Mouse (Mus musculus) embryo, embryonic 10.5 days (tissue): ENCODE data around the gene Fam120b.

Source experiments
- DNase-seq: peaks from one replicate; pipeline ENCODE4 v3.0.0-alpha.2; 2015; ENCODE audit warnings: low spot score

Gene Fam120b

GRCm38 (mm10) chr17:15379741-15380526 lies 16.1 kb upstream of the Fam120b start:
- peak; percentile 36 for DNase-seq

- peak; percentile 78 for DNase-seq
Observed at GRCm38 (mm10) chr17:15380641-15381051, 15.4 kb upstream of the Fam120b start.

DNA sequence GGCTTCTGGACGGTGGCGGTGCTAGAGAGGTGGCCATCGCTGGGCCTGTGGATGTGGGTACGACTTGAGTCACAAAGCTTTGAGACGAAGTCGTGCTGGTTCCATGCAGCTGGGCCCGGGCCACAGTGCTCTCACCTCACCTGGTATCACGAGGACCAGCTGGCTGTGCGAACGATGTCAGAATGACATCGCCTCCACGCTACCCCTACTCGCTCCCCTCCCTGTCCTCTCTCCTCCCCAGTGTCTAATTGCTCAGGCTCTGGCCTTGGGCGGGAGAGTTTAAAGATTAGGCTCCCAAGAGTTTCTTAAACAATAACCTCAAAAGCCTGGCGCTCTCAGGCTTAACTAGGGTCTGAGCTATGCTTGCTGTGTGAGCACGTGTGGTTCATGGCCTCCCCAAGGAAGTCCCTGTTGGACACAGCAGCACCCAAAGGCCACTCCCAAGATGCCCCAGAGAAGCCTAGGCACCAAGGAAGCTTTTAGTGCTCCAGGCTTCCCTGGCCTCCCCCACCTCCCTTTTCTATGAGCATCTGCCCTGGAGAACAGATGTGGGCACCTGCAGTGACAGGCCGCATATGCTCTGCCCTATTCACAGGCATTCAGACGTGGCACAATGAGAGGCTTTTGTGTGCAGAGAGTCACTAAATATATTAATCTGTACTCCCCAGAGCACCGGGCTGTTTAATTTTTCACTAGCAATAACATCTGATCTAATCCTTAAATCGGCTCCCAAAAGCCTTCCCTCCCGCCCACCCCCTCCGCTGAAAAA lies 14.7 kb upstream of the Fam120b start:
- DNase-seq: peak; percentile 69

GRCm38 (mm10) chr17:15381869-15382660 lies 13.9 kb upstream of the Fam120b start:
- peak; percentile 74 for DNase-seq

- no peak for DNase-seq
Observed at GRCm38 (mm10) chr17:15383360-15383759, 12.6 kb upstream of the Fam120b start.

DNA sequence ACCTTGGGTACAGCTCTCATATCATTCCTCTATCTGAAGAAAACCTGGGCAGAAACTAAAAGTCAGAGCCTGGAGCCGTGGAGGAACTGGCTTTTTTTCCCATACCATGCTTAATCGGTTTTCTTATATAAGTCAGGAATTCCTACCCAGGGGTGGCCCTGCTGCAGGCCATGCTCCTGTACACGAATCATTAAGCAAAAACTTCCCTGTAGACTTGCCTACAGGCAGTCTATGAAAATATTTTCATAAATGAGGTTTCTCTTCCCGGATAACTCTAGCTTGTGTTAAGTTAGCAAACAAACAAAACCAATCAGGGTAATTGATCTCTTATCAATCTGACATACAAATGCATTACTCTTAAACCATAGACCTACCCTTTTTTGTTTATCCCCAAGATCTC lies 7.1 kb upstream of the Fam120b start:
- no peak for DNase-seq

- DNase-seq: no peak
Observed at GRCm38 (mm10) chr17:15389356-15389755, 6.6 kb upstream of the Fam120b start.

GRCm38 (mm10) chr17:15401716-15402115 lies 5.7 kb downstream of the Fam120b start:
- no peak for DNase-seq

GRCm38 (mm10) chr17:15406576-15406975 lies 10.6 kb downstream of the Fam120b start:
- DNase-seq: no peak

DNA sequence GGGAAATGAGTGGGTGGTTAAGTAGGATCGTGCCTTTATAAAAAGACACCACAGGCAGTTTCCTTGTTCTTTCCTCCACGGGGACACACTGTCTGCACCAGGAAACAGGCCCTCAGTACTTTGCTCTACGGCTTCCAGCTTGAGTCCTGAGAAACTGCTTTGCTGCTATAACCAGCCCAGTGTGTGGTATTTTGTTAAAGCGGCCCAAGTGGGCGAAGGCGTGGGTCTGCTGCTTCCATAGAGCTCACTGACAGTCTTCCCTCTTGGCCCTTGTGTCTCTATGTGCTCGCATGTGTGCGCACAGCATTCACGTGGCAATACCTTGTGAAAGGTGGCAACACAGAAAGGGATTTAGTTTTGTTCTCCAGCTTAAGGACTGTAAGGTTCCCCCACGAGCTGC lies 13.3 kb downstream of the Fam120b start:
- DNase-seq: no peak

- DNase-seq: no peak
Observed at GRCm38 (mm10) chr17:15410861-15411260, 14.9 kb downstream of the Fam120b start.

DNA sequence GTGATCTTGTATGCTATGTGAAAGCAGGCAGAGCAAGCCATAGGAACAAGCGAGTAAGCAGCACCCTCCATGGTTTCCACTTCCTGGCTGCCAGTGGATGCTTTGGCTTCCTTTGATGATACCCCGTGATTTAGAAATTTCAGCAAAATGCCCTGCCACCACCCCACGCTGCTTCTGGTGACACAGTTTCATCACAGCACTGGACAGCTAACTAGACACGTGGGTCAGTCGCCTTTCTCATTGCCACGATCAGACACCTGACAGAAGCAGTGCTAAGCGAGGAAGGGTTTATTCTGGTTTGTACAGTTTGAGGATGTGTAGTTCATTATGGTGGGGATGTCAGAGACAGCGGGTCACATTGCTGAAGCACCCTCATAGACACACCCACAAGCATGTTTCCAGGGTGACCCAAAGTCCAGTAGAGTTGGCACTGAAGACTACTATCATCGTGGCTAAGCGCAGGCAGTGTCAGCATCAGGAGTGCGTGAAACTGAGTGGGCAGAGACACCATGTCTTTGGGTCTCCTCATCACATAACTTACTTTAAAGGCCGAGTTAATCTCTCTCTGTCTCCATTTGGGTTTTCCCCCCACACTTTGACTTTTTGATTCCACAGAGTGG lies 20.7 kb downstream of the Fam120b start:
- DNase-seq: no peak

DNA sequence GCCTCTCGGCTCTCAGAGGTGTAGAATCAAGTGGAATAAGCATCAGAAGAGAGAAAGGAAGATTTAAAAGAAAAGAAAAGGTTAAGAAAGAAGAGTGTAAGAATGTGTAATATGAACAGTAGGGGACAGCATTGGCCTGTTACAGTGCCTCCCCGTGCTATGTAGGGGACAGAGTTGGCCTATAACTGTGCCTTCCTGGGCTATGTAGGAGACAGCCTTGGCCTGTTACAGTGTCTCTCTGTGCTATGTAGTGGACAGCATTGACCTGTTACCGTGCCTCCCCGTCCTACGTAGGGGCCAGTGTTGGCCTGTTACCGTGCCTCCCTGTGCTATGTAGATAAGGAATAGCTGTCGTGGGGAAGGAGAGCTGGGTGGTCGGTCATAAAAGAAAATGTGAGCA lies 23.5 kb downstream of the Fam120b start:
- DNase-seq: no peak

- no peak for DNase-seq
Observed at GRCm38 (mm10) chr17:15420021-15420603, 24.1 kb downstream of the Fam120b start.

DNA sequence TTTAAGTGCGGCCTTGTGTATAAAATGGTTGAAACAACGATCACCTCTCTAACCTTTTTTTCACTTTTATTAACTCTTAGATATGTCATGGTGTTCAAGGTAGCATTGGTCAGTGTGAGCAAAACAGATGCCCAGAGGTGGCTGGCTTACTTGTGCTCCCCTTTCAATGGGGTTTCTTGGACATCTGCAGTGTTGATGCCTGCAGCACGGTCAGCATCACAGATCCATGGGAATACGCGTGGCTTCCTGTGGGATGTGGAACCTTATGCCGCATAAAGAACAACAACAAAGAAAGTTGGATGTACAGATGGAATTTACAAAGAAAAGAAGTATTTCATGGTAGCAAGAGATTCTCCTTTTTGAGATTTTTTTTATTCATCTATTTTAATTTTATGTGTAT lies 25.4 kb downstream of the Fam120b start:
- DNase-seq: no peak

GRCm38 (mm10) chr17:15422666-15423065 lies 26.7 kb downstream of the Fam120b start:
- DNase-seq: no peak

- no peak for DNase-seq
Observed at GRCm38 (mm10) chr17:15423080-15423765, 27.2 kb downstream of the Fam120b start.

DNA sequence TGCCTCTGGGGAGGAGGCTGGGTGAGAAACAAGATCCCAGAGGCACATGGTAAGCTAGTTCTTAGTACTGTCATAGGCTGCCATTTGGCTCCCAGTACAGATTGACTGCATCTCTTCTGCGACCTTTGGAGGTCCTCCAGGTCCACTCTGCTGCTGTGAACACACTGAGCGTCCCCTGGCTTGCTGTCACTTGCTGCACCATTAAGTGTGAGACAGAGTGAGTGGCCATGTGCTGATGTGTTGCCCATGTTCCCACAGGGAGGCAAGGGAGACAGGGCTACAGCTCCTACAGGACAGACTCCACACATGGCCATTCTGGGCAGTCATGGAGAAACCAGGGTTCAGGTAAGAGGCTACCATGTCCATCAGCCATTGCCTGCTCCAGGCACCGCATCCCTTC lies 29.9 kb downstream of the Fam120b start:
- no peak for DNase-seq

DNA sequence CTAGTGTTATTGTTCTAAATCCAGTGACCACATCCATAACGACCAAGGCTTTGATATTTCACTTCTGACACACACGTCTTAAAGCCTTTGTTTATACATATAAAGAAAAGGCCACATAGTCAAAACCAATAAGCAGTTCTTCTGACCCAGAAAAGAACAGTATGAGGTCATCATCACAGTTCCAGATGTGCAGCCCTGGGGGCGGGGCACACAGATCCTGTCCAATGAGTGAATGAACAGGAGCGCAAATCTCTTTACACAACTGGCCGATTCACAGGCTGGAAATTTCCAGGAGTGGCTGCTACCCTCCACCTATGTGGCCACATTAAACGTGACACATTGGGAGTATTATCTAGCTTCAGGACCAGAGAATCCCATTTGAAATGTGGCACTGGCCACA lies 33.4 kb downstream of the Fam120b start:
- no peak for DNase-seq

DNA sequence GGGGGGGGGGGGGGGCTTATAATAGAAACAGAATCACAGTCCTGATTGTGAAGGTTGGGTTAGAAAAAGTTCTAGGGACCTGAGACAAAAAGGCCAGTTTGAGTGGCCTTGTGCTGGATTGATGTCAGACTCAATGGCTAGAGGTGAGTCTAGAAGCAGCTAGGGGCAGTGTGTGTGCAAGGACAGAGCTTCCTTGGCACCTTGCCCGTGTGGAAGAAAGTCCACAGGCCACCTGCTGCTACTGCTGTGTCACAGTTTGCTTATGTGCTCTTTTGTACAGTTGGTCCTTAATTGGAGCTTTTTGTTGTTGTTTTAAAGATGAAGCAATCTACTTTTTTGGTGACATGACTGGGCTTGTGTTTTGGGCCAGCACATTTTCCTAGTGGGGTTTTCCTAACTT lies 33.9 kb downstream of the Fam120b start:
- no peak for DNase-seq

DNA sequence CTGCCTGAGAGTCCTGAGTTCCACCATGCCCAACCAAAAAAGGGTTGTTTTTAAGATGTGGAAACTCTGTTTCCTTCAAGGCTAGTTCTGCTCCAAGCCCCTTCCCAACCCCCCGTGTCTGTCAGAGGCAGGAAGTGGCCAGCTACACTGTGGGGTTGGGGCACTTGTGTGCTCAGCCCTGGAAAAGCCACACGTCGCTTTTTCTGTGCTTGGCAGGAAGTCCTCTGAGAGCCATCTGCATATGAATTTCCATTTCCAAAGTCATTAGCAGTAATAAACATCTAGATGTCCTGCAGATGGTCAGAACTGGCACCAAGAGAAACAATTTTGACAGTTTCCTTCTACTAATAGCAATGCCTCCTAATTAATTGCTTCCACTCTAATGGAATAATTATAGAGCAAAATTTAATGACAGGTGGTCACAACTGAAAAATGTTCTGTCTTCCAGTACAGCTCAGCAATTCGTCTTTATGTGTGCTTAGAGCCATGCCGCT lies 35.1 kb downstream of the Fam120b start:
- DNase-seq: no peak
